Mouse (Mus musculus): Measurements from ENCODE around the gene Gstt4.
"Not testable (repeated sequence)": the region's sequence is repeated elsewhere in the genome, so short reads cannot be mapped to it uniquely, and the experiment has no call there.

The Gstt4 gene

DNA sequence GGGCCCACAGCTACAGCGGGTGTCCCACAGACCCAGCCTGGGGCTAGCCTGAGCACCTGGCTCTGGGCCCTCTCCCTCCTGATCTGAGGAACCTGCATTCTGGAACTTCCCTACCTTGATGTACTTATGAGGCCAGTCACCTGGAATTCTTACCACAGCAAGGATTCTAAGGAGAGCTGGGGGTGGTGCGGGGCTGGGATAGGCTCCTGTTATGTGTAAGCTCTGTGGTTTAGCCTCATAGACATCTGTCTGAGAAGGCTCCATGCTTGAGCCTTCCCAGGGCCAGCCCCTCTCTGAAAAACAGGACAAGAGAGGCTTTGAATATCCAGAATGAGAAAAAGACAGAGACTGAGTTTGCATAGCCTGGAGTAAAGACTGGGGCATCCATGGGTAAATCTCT, at the start of gene Gstt4:
TSS of gene Gstt4 (minus strand) at position 101 of the 400 bp plus-strand sequence.
- no peak for DNase-seq (ENCODE audit: extremely low spot score, low read depth, low spot score)

DNA sequence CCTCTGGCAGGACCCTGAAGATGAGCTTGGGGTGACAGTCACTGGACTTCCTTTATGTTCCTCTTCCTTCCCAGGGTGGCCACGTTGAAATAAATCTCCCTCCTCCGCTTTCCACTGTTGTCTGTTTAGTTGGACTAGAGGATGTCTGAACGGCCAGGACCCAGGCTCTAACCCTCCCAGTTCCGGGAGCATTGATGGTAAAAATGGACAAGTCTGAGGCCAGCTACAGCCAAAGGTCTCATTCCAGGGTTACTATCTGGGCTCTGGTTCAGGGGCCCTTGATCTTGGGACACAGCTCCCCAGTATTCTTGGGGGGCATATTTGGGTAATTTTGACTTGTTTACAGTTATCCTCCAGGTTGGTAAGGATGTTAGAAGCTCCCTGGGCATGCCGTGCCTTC, 39.2 kb upstream of the Gstt4 start:
- DNase-seq (ENCODE audit: extremely low spot score, low read depth, low spot score) = no peak

DNA sequence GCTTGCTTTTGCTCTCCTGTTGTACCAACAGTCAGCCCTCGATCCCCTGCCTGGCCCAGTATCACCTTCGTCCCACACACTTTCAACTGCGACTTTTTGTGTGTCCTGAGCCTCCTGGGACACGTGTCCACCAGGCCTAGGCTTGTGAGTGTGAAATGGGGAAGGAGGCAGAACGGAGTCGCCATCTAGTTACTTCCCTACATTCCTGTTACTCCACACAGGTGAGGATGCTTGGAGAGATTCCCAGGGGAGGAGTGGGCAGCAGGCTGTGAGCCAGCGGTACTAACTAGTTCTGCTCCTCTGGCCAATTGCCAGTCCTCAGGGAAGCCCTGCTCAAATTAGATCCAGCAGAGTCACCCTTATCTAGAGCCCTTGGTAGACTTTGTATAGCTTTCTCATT, 38.4 kb upstream of the Gstt4 start:
- DNase-seq (ENCODE audit: extremely low spot score, low read depth, low spot score) = no peak

DNA sequence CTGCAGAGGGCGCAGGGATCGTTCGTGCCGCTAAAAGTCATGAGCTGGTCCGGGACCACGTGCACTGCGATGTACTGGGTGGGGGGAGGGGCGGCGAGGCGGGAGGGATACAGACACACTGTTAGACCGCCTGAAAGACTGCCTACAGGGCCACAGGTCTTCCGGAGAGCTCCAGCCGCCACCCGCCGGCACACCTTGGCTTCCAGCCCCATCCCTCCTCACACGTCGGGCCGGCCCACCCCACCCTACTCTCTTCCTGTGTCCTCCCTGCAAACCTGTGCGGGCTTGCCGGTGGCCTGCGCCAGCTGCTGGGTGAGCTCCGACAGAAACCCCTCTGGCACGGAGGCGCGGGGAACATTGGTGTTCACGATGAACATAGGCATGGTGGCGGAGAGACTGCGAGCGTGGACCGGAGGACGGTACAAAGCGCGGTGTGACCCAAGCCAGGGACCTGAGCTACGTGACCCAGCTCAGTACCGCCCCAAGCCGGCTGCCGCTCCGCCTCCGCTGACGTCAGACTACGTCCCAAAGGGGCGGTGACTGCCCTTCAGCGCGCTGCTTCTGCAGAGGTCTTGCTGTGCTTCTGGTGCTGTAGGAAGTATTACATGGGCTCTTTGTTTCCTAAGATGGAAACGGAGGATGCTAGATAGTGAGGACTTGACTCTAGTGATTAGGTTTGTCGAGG, 37.6 kb upstream of the Gstt4 start, which contains the start of gene Mif:
TSS of gene Mif (minus strand) at position 455 of the 685 bp plus-strand sequence.
- DNase-seq (ENCODE audit: extremely low spot score, low read depth, low spot score) = not testable (repeated sequence)

DNA sequence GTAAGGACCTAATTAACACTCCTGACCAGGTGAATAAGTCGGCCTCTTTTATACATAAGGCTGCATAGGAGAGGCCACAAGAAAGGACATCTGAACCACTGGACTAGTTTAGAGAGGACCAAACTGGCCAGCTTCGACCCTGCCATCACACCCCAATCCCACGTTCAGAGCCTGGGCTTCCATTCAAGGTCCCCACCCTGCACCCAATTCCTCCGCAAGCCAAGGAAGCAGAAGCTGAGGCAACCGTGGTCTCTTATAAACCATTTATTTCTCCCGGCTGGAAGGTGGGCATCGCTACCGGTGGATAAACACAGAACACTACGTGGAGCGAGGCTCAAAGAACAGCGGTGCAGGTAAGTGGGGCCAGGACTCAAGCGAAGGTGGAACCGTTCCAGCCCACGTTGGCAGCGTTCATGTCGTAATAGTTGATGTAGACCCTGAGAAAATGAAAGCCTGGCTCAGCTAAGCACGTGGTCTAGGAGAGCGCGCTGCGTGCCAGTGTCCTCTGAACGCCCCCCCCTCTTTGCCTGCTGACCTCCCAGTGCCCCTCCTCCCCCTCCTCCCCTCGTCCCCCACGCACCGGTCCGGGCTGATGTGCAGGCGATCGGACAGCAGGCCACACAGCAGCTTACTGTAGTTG, 36.9 kb upstream of the Gstt4 start:
- no peak for DNase-seq (ENCODE audit: extremely low spot score, low read depth, low spot score)

DNA sequence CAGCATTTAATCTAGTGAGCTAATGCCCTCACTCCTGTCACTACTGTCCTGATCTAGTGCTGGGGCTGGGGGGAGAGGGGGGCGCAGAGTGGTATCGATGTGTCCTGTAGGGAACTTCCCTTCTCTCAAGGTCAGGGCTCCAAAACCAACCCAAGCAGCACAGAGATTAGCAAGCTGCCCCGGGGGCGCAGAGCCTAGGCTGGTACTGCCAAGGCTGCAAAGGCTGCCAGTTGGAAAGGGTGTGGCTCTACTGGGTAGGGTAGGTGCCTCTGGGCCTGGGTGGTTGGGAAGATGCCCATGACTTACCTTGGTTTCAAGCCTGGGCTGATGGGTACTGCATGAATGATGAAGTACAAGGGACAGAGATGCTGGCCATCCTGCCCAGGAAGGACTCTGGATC, 35.3 kb upstream of the Gstt4 start:
- no peak for DNase-seq (ENCODE audit: extremely low spot score, low read depth, low spot score)

DNA sequence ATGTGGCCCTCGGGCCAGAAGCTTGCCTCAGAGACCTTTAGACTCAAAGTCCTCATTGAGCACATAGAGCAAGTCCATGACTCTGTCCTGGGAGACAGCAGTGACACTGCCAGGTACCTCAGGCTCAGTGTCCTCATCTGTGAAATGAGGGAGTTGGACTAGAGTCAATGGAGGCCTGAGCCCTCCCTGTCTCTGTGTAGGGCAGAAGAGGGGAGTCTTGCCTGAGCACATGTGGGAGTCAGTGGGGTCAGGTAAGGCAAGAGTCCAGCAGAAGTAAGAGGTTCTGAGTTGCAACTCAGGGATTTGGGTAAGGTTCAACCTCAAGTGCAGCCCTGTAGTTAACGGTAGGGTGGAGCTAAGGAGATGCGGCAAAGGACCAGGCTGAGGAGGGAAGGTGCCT, 34.6 kb upstream of the Gstt4 start:
- no peak for DNase-seq (ENCODE audit: extremely low spot score, low read depth, low spot score)

DNA sequence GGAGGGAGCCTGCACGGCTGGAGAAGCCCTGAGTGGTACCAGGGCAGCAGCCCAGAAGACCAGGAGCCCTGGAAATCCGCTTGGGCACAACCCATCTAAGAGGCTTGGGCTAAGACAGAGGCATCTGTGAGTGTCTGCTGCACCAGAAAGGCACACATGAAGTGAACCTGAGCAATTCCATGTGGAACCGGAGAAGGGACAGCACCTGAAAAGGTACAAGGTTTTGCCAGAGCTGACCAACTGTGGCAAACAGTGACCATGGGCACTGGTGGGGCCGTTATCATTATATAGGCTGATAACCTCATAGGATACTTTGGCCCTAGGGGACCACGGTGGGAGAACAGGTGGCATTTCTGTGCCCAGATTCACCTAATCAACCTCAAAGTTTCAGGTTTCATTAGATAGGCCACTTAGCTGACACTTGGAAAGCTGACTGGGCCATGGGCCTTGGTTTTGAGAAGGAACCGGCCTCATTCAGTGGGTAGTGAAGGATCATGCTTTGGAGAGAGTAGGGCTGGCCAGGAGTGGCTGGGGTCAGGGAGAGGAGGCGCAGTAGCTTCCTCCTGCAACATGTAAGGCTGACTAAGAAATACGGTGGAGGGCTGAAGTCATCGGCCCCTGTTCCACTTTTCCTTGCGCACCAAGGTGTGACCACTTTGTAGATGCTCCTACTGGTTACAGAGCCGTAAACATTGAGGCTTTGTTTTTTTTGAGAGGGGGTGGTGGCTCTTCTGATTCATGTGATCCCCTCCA, 34.0 kb upstream of the Gstt4 start:
- no peak for DNase-seq (ENCODE audit: extremely low spot score, low read depth, low spot score)

DNA sequence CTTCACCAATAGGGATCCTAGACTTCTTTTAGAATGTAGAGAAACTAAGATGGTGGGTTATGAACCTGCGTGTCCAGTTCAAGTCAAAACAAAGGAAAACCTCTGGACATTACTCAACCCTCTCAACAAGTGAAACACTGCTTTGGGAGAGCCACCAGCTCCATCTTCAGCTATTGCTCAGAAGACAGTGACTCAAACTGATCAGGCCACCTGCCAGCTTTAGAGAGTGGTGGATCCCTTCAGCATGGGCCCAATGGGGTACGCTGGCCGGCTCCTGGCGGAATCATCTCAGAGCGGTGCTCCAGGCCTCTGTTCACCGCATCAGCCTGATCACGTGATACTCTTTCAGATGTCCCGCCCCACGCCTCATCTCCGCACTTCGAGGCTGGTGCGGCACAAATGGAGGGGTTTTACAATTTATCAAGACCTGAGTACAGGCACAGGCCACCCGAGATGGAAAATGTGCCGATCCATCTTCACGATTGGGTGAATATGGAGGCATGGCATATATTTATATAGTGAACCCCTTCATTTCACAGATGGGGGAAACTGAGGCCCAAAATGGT, 33.2 kb upstream of the Gstt4 start:
- DNase-seq (ENCODE audit: extremely low spot score, low read depth, low spot score) = no peak

DNA sequence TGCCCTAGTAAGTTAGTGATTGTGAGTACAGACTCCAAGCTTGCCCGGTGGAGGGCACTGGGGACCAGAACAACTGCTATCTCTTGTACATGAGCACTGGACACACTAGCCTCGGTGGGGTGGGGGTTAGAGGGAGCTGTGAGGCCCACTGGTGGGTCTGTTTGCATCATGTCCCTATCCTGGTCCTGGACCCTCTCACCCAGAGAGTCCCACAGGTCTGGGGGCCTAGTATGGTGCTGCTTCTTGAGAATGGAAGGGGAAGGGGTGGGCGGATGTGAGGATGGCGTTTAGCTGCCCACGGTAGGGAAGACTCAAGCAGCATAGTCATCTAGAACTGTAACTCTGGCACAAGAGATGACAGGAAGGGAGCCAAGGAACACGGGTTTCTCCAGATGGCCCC, 32.4 kb upstream of the Gstt4 start:
- DNase-seq (ENCODE audit: extremely low spot score, low read depth, low spot score) = no peak

DNA sequence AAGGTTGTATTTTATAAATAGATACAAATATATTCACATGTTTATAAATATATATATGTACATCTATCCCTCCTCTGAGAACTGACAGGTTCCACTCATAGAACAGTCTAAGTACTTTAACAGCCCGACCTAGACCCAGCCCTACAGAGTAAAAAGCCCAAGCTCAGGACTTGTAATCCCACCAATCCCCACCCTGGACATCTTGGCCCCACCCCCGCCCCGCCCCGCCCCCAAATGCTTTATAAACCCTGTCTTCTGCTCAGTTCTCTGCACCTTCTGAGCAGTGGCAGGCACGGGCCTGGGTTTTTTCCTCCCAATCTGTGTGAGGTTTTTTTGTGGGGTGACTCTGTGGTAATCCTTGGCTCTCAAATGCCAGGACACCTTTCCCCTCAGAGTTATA, 31.8 kb upstream of the Gstt4 start:
- DNase-seq (ENCODE audit: extremely low spot score, low read depth, low spot score) = no peak

DNA sequence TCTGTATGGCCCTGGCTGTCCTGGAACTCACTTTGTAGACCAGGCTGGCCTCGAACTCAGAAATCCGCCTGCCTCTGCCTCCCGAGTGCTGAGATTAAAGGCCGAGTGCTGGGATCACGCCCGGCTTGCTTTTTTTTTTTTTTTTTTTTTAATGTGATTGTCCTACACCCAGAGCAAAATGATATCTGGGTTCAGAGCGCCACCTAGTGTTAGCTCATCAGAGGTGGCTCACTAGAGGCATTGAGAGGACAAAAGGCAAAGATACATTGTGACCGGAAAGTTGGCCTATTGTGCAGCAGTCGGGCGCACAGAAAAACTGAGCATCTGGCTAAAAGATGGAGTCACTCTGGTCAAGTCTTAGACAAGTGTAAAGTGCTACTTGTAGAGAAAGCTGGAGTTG, 31.1 kb upstream of the Gstt4 start:
- DNase-seq (ENCODE audit: extremely low spot score, low read depth, low spot score) = no peak

DNA sequence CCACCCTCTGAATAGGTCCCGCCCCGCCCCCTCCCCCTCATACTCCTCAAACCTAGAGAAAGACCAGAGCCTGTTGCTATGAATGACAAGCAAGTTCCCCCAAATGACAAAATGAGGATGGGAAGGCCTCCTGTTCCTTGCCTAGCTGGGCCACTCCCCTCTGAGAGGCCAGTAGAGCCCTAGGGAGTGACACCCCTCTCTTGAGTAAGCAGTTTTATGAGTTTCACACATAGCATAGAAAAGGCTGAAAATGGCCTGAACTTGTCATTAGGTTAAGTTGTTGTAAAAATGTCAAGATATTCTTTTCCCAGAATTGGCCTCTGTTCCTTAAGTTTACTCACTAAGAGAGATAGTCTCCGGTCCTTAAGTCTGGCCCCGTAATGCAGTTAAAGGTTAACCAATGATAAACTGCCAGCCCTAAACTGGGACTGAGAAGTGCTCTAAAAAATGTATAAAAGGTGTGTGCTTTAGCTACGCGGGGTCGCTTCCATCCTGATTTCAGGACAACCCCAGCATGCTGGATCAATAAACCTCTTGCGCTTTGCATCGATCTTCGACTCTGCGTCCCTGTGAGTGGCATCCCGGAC, 30.3 kb upstream of the Gstt4 start:
- DNase-seq (ENCODE audit: extremely low spot score, low read depth, low spot score) = no peak

DNA sequence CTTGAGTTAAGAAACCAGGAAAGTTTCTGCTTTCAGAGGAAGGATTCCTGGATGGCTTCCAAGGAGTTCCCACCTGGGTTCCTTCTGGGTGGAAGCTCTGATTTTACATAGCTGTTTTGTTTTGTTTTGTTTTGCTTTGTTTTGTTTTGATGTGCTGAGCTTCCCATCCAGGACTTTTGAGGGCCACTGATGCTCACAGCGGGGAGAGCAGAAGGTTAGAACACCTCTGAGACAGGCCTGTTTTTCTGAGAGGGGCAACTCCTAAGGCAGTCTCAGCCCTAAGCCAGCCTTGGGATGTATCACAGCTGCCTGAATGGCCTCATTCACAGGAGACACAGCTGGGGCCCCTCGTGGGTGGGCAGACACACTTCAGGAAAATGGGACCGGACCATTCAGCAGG, 29.3 kb upstream of the Gstt4 start:
- no peak for DNase-seq (ENCODE audit: extremely low spot score, low read depth, low spot score)

DNA sequence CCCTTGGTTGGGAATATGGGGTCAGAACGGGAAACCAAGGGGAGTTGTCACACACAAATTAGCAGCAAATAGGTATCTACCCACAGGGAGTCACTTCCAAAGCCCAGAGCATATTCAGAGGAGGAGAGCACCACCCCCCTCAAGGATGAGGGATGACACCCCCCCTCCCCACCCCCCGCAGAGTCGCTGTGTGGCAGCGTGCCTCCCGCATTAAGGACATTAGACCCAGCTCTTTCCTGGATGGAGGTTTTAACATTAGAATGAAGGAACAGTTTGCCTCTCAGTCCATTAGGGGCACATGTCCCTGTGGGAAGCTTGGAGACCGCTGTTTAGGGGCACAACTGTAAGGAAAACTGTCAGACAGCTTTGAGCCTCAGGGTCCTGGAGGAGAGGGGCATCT, 28.7 kb upstream of the Gstt4 start:
- DNase-seq (ENCODE audit: extremely low spot score, low read depth, low spot score) = no peak

DNA sequence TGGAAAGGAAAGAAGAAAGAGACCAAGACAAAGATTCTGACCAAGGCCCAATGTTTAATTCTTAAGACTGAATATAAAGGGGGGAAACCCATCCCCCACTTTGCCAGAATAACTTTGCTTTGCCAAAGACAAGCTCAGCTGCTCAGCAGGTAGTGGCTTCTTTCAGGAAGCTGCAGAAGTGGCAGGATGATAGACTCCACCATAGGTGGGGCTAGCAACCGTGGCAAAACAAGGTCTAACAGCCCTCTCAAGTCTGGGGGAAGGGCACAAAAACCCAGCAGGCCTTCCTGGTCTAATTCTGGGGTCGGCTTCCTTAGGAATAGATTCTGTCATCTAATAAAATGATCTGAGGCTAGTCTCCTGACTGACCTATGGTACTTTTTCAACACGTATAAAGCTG, 26.0 kb upstream of the Gstt4 start:
- no peak for DNase-seq (ENCODE audit: extremely low spot score, low read depth, low spot score)

DNA sequence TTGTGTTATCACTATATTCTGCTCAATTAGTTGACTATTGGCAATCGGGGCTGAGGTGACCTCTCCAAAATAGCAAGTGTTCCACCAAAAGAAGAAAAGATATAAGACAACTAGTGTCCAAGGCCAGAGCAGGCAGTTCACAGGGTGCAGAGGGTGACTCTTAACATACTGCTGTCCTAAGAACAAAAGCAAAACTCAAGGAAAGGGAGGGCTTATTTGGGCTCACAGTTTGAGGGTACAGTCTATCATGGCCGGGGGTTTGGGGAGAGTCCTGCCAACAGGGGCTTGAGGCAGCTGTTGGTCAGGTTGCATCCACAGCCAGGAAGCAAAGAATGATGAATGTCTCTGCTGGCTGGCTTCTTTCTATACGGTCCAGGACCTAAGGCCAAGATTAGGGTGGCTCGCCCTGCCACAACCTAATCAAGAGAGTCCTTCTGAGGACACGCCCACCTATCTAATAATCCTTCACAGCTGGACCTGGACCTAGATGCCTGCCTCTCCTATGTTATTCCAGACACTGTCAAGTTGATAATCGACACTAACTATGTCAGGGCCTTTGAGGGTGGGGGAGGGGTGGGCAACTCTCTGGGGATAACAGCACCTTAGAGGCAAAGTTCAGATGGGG, 23.1 kb upstream of the Gstt4 start:
- DNase-seq (ENCODE audit: extremely low spot score, low read depth, low spot score) = no peak

DNA sequence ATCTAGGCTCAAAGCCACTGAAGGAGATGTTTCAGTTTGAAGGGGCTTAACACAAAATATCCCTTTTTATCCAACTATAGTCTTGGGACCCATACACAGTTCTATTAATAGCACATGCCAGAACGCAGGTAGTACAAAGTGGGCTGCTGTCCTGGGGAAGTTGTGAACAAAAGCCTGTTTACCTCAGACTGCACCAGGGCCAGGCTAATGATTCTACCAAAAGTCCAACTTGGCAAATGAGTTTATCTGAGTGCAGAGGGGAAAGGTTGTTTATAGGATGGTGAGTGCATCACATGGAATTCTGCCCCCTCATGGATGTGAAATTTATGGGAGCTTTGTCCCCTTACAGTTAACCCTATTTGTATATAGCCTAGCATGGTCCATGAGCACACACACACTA, 22.5 kb upstream of the Gstt4 start:
- DNase-seq (ENCODE audit: extremely low spot score, low read depth, low spot score) = no peak

DNA sequence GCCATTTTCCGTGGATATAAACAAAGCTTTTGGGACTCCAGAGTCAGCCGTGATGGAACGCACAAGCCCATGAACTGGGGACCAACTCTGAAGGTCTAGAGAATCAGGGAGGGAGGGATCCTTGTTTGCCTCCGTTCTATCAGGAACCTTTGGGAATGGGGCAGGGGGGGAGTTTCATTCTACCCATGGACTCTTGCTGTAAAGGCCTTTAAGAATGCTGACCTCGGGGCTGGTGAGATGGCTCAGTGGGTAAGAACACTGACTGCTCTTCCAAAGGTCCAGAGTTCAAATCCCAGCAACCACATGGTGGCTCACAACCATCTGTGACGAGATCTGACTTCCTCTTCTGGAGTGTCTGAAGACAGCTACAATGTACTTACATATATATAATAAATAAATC, 21.6 kb upstream of the Gstt4 start:
- DNase-seq (ENCODE audit: extremely low spot score, low read depth, low spot score) = not testable (repeated sequence)

DNA sequence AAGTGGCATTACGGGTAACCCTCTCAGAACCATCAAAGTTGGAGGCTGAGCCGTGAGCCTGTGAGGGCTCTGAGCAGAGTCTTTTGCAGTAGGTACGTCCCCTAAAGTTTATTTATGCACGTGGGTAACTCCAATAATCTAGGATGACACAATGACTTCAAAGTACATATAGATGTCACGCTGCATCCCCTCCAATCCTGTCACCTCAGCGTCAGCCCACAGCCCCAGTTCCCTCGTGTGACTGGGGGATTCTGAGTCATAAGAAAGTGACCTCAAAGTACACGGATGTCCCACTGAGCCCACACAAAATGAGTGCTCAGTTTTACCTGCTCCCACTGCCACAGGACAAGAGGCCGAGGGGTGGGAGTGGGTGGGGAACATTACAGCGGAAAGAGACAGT, 16.7 kb upstream of the Gstt4 start:
- no peak for DNase-seq (ENCODE audit: extremely low spot score, low read depth, low spot score)

DNA sequence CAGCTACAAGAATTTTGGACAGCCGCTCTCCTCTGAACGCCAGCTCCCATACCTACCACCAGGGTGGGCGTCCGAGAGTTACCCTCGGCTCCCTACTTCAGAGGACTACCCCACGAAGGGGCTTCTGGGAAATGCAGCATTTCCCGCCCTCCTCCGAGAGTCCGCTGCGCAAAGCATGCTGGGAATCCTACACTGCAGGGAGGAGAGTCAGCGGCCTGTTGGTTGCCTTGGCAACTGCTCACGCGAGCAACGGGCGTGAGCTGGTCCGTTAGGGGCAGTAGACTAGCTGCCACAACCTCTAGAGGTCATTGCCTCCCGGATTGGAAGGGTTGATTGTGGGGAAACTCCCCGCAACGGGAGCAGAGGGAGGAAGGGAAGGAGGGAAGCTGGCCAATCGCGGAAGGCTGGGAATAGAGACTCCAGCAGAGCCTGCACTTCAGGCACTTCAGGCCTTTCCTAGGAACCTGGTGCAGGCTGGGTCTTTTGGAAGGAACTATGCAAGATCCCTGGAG, 15.0 kb upstream of the Gstt4 start, which contains the start of gene Gstt2:
TSS of gene Gstt2 (minus strand) at position 177 of the 512 bp plus-strand sequence.
- peak; percentile 96 for DNase-seq (ENCODE audit: extremely low spot score, low read depth, low spot score)
